In genomic region chr2:27474621-27475484, GRCm38 (mm10) we compare ENCODE assay signal across 8 mouse cellular contexts. TPM values are rescaled to one million over a fixed set of nuclear protein-coding genes. Genes with fewer than 3 reads are reported as not detected.
DNase-seq lines count a peak whose midpoint lies in the region; ATAC-seq and TF ChIP-seq lines count a peak whose summit lies in the region.

No protein-coding gene starts in this region.

- ATAC-seq in G1E (ENCODE audit: extremely low read depth, insufficient number of reproducible peaks, low FRiP score, poor library complexity, severe bottlenecking): no peak
- ATAC-seq in embryonic facial prominence, embryonic 11.5 days (replicated peaks; ENCODE audit: insufficient number of reproducible peaks, low FRiP score, low TSS enrichment, low read depth): peak; percentile 17
- peak; percentile 31; the same call in 1 of the 2 replicates for ATAC-seq in heart, embryonic 12.5 days (ENCODE audit: insufficient number of reproducible peaks, low FRiP score)

- peaks cover 56% of the 10 kb centered on the region for H3K4me1 ChIP-seq in G1E (ENCODE audit: insufficient read depth, low read depth, low read length)
- H3K4me1 ChIP-seq in embryonic facial prominence, embryonic 11.5 days (ENCODE audit: control insufficient read depth, insufficient read depth, low read length): peaks cover 12% of the 10 kb centered on the region
- peaks cover 56% of the 10 kb centered on the region for H3K4me1 ChIP-seq in heart, embryonic 12.5 days (replicated peaks)

- WGBS in embryonic facial prominence, embryonic 11.5 days: under 1% methylated on average over 82 of the region's 84 CpGs
- WGBS in heart, embryonic 12.5 days: under 1% methylated on average over 83 of the region's 84 CpGs

- H3K27ac ChIP-seq in embryonic facial prominence, embryonic 11.5 days (replicated peaks; ENCODE audit: low read depth, low read length): peak overlapping the region; percentile 94
- peak overlapping the region; percentile 98 for H3K27ac ChIP-seq in heart, embryonic 12.5 days (ENCODE audit: poor library complexity, severe bottlenecking)

- no peak for TF ChIP-seq CTCF in G1E (IDR thresholded peaks at IDR 0.05; ENCODE audit: low read depth, low read length)

- H3K4me3 ChIP-seq in G1E (ENCODE audit: low read depth, low read length): peak overlapping the region; percentile 92
- H3K4me3 ChIP-seq in embryonic facial prominence, embryonic 11.5 days (ENCODE audit: low read depth, low read length): peak overlapping the region; percentile 98
- peak overlapping the region; percentile 92 for H3K4me3 ChIP-seq in heart, embryonic 12.5 days

- H3K9me3 ChIP-seq in G1E (replicated peaks): no peaks in the 10 kb centered on the region
- H3K9me3 ChIP-seq in embryonic facial prominence, embryonic 11.5 days (replicated peaks; ENCODE audit: control insufficient read depth, low read length): no peaks in the 10 kb centered on the region
- H3K9me3 ChIP-seq in heart, embryonic 12.5 days (replicated peaks): no peaks in the 10 kb centered on the region

- no peaks in the 10 kb centered on the region for H3K27me3 ChIP-seq in G1E (ENCODE audit: insufficient read depth, low read length)
- no peaks in the 10 kb centered on the region for H3K27me3 ChIP-seq in embryonic facial prominence, embryonic 11.5 days (ENCODE audit: control insufficient read depth, insufficient read depth, low read length)
- no peaks in the 10 kb centered on the region for H3K27me3 ChIP-seq in heart, embryonic 12.5 days (replicated peaks)

- peak overlapping the region; percentile 90 for H3K4me2 ChIP-seq in embryonic facial prominence, embryonic 11.5 days (ENCODE audit: low read depth, low read length)
- peak overlapping the region; percentile 95 for H3K4me2 ChIP-seq in heart, embryonic 12.5 days

- peak; percentile 61 for DNase-seq in A20 (ENCODE audit: low read depth, low spot score)
- peak; percentile 44 for DNase-seq in G1E (ENCODE audit: low spot score)
- peak; percentile 38 for DNase-seq in embryonic facial prominence, embryonic 11.5 days (ENCODE audit: low spot score)
- DNase-seq in kidney, postnatal 10 days: peak; percentile 65
- DNase-seq in lung, postnatal 25 days (ENCODE audit: low spot score): peak; percentile 24
- DNase-seq in spleen, adult 12 weeks (ENCODE audit: low spot score): peak; percentile 23
- no peak for DNase-seq in layer of hippocampus, adult 11-12 months (ENCODE audit: low spot score)

- peaks cover 40% of the 10 kb centered on the region for H3K36me3 ChIP-seq in G1E (replicated peaks)
- no peaks in the 10 kb centered on the region; the same call in none of the 2 replicates for H3K36me3 ChIP-seq in embryonic facial prominence, embryonic 11.5 days (replicated peaks; ENCODE audit: control insufficient read depth, insufficient read depth, low read depth, low read length)
- peaks cover 5% of the 10 kb centered on the region for H3K36me3 ChIP-seq in heart, embryonic 12.5 days

- peak overlapping the region; percentile 99 for H3K9ac ChIP-seq in embryonic facial prominence, embryonic 11.5 days (replicated peaks; ENCODE audit: low read length)
- peak overlapping the region; percentile 98 for H3K9ac ChIP-seq in heart, embryonic 12.5 days

RNA-seq across cellular contexts. Expression of gene Brd3, which starts 32.6 kb away (rescaled TPM):
- 75.2 and 84.1 TPM in 2 replicates for total RNA-seq in G1E (2014; fragmentation: Nextera tagmentation)
- total RNA-seq in G1E (2017): 13.2 and 17.5 TPM in 2 replicates
- polyA plus RNA-seq in G1E (2012): 92.1 and 124 TPM in 2 replicates
- polyA plus RNA-seq in embryonic facial prominence, embryonic 11.5 days (2014; fragmentation: Nextera tagmentation; extraction: Ambion mirVana): 192 and 207 TPM in 2 replicates
- 80.9 and 87.1 TPM in 2 replicates for polyA plus RNA-seq in heart, embryonic 12.5 days (2016; fragmentation: Nextera tagmentation; extraction: Ambion mirVana)

RNA-seq across cellular contexts. Expression of gene Brd3os, which starts 32.7 kb away (rescaled TPM):
- total RNA-seq in G1E (2014; fragmentation: Nextera tagmentation) (0.68 and 1.5 TPM in 2 replicates), G1E (2017) (0.55 and 1.3 TPM in 2 replicates)
- 0.78 and 1.5 TPM in 2 replicates for polyA plus RNA-seq in G1E (2012)
- polyA plus RNA-seq in embryonic facial prominence, embryonic 11.5 days (2014; fragmentation: Nextera tagmentation; extraction: Ambion mirVana): 12.9 and 13.0 TPM in 2 replicates
- polyA plus RNA-seq in heart, embryonic 12.5 days (2016; fragmentation: Nextera tagmentation; extraction: Ambion mirVana): 2.9 and 3.2 TPM in 2 replicates

RNA-seq across cellular contexts. Expression of gene Wdr5, which starts 40.1 kb away (rescaled TPM):
- total RNA-seq in G1E (2014; fragmentation: Nextera tagmentation) (29.4 and 35.2 TPM in 2 replicates), G1E (2017) (58.6 and 62.5 TPM in 2 replicates)
- polyA plus RNA-seq in G1E (2012): 107 and 131 TPM in 2 replicates
- 65.5 and 74.4 TPM in 2 replicates for polyA plus RNA-seq in embryonic facial prominence, embryonic 11.5 days (2014; fragmentation: Nextera tagmentation; extraction: Ambion mirVana)
- polyA plus RNA-seq in heart, embryonic 12.5 days (2016; fragmentation: Nextera tagmentation; extraction: Ambion mirVana): 33.7 and 36.1 TPM in 2 replicates

RNA-seq across cellular contexts. Expression of gene Vav2, which starts 48.0 kb away (rescaled TPM):
- total RNA-seq in G1E (2014; fragmentation: Nextera tagmentation) (3.5 and 5.1 TPM in 2 replicates), G1E (2017) (6.8 and 6.9 TPM in 2 replicates)
- polyA plus RNA-seq in G1E (2012): 7.2 and 7.5 TPM in 2 replicates
- polyA plus RNA-seq in embryonic facial prominence, embryonic 11.5 days (2014; fragmentation: Nextera tagmentation; extraction: Ambion mirVana): 5.2 and 6.2 TPM in 2 replicates
- 4.5 and 5.4 TPM in 2 replicates for polyA plus RNA-seq in heart, embryonic 12.5 days (2016; fragmentation: Nextera tagmentation; extraction: Ambion mirVana)
